Mouse (Mus musculus) adrenal gland, adult 2 months (tissue): ENCODE data around the gene Ccdc152. TPM values are rescaled to one million over a fixed set of nuclear protein-coding genes. Genes with fewer than 3 reads are reported as not detected.

Experiments
- DNase-seq: peaks from one replicate; pipeline ENCODE4 v3.0.0; 2021
- long read RNA-seq: library from polyadenylated mRNA; stranded (forward); transcript quantifications from one replicate; pipeline ENCODE4 v2.0.0, GENCODE M21; 2021
- polyA plus RNA-seq: library from polyadenylated mRNA; depleted of rRNA; stranded (reverse); fragments of >200 nt; gene quantifications from 2 replicates; pipeline ENCODE4 v1.2.3, GENCODE M21; 2012; rRNA removed
- total RNA-seq, 2 experiments: library from RNA; stranded (reverse); gene quantifications; 2 replicates each; pipeline ENCODE4 v1.2.3; 2021

The Ccdc152 gene
- total RNA-seq (not detected), polyA plus RNA-seq (not detected in 2 replicates)
- long read RNA-seq = 0 reads

GRCm38 (mm10) chr15:3303426-3303825 is at the start of gene Ccdc152:
Ccdc152 (minus strand) TSS chr15:3303526.
- no peak for DNase-seq

DNA sequence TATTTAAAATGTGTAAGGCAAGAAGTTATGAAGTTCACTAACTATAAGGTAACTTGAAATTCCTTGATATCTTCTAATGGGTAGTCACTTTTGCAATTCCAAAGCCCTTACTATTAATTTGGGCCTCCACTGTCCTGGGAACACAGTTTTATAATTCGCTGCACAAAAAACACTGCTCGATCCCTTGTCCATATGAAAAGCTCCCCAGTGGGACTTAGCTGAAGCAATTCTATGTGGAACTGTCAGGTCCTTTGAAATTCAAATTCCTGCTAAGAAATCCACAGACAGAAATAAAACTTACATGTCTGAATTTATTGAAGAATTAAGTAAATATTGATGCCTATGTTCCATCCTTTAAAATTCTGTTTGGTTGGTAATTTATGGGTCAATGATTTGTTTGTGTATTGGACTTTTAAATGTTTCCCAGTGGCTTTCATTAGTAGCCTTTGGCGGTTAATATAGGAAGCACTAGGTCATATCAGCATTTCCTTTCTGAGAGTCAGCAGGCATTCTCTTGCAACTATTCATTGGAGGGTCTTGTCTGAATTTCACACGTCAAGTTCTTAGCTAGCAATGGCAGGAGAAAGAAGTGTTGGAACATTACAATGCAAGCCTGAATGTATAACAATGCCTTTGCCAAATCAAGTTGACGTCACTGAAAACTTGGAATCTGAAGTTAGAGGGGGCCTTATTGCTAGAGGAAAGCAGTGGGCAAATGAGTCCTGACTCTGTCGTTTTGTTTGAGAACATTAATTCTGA is 46.2 kb upstream of the Ccdc152 start:
- DNase-seq = no peak

DNA sequence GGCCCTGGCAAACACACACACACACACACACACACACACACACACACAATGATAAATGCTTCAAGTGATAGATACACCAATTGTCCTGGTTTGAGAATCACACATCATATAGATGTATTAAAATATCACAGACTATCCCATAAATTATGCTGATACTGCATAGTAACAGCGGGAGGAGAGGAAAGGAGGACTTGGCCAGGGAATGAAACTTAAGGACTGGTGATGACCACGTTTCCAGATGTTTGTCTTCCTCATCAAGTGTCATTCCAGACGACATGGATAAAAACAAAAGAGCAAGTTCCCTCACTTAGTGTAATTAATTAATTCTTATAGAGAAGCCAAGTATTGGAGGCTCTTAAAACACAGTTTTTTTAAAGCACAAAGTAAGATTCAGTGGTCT is 43.4 kb upstream of the Ccdc152 start:
- no peak for DNase-seq

DNA sequence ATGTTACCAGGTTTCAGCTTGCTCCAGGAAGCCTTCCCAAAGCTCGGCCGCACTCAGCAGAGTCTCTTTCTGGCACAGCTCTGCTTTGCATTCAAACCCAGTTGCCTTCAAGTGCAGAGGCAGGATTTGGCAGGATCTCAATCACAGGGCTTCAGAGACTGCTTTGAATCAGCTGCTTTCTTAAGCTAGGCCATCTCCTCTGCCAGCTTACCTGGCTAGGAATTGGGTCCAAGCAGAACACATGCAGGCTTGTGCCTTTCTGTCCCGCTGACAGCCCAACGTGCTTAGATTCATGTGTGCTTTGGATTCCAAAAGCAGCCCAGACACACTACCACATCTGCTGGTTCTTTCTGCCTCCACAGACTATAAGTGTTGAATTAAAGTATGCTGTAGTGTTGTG is 41.2 kb upstream of the Ccdc152 start:
- no peak for DNase-seq

- DNase-seq = no peak
Observed at GRCm38 (mm10) chr15:3341806-3342582, 38.7 kb upstream of the Ccdc152 start.

DNA sequence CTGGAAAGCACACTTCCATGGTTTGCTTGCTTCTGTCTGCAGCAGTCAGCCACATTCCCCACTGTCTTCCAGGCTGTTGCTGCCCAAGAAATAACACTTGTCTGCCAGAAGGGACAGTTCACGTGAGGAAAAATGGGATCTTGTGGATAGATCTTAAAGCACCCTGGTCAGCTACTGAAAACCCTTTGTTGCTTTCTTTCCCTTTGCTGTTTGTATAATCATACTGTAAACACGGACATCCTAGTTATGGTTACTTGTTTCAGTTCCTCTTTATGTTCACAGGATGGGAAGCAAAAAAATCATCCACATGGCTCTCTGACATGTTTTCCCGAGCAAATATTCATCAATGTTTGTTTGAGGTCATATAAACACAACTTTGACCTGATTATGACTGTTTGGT is 36.5 kb upstream of the Ccdc152 start:
- DNase-seq = no peak

DNA sequence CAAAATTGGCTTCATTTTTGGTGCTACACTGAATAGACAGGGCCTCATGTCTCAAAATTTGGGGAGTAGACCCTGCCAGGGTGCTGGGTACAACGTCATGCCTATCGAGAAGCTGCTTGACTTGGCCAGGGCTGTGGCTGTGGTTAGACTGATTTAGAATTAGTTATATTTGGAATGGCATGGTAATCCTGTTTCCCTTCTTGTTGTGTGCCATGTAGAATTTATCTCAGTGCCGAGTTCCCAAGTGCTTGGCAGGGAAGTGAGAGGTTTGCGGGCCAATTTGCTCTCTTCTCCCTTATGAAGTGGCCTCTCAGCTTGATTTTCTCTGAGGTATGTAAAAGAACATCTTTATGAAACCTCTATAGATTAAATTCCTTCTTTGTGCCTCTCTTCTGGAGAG is 29.2 kb upstream of the Ccdc152 start:
- DNase-seq = no peak

DNA sequence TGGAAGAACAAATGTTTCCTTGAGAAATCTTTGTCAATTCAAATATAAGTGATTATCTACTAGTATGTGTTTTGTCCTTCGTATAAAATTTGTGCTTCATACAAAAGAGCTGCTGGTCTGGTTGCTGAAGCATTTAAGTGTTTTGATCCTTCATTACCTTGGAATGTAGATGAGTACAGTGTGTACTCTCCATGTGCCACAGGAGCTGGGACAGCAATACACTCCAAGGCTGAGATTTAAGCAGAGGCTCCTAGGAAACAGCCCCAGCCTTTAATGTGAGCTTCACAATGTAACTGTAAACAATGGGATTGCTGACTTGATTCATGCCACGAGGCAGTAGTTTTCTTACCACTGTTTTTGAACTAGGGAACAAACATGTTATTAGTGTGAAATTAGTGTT is 28.5 kb upstream of the Ccdc152 start:
- no peak for DNase-seq

- DNase-seq = no peak
Observed at GRCm38 (mm10) chr15:3330291-3330690, 27.0 kb upstream of the Ccdc152 start.

DNA sequence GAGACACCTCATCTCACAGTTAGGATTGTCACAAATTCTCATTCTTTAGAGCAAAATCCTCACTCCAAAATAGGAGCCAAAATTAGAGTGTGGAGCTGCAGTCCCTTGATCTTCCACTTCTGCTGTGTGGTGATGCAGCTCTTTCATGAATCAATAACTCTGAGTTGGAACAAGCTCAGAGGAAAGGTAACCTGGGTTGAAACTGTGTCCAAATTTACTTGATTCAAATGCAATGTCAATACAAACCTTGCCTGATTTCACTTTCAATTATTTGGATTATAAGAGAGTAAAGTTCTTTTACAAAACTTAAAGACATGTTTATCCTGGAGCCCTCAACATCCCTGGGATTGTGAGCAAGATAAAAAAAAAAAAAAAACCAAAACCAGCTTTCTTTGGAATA is 19.7 kb upstream of the Ccdc152 start:
- DNase-seq = no peak

DNA sequence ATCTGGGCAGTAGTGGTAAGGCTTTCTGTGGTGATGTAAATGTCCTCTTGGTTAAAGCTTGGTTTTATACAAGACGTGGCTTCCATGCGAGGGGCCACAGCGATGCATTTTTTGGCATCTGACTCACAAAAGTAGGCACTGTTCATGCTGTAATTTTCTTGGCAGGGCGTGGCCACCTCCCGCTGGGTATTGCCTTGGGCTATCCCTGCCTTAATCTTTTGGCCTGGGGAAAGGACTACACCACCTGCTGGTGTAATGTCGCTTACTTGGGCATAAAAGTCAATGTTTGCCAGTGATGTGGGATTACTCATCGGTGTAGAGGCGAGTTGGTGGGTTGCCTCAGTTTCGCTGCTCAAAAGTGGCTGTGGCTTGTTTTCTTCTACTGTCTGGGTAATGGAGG is 16.6 kb upstream of the Ccdc152 start:
- no peak for DNase-seq

GRCm38 (mm10) chr15:3316617-3317016 is 13.3 kb upstream of the Ccdc152 start:
- no peak for DNase-seq

GRCm38 (mm10) chr15:3312937-3313336 is 9.6 kb upstream of the Ccdc152 start:
- no peak for DNase-seq

DNA sequence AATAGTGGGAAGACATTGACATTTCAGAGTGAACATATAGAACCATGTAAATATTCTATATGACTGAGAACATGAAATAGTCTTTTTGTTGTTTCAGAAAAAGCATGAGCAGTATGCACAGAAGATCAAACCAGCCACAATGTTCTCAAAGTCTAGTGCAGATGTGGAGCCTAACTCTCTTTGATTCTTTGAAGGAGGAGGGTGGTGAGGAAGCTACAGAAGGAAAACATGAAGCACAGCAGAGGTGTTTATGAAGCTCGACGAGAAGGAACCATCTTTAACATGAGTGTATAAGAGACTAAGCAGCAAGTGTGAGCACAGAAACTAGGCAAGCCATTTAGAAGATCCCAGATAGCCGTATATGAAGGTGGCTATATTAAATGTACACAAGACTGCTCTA is 6.5 kb upstream of the Ccdc152 start:
- DNase-seq = no peak

- no peak for DNase-seq
Observed at GRCm38 (mm10) chr15:3300361-3301100, 2.8 kb downstream of the Ccdc152 start.

DNA sequence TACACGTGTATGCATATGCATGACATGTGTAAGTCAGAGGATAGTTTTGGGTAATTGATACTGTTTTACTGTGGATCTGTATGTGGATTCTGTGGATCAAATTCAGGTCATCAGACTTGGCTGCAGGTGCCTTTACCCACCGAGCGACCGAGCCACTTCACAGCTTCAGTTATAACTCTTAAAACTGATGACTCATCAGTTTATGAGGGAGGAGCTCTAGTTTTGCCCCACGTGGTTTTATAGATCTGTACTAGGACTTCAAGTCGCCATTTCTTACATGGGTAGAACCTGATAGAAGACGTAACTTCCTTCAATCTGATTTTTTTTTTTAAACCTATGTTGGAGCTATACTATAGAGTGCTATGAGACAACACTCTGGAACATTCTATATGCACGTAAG is 5.7 kb downstream of the Ccdc152 start:
- DNase-seq = no peak

GRCm38 (mm10) chr15:3295986-3296385 is 7.3 kb downstream of the Ccdc152 start:
- DNase-seq = no peak

DNA sequence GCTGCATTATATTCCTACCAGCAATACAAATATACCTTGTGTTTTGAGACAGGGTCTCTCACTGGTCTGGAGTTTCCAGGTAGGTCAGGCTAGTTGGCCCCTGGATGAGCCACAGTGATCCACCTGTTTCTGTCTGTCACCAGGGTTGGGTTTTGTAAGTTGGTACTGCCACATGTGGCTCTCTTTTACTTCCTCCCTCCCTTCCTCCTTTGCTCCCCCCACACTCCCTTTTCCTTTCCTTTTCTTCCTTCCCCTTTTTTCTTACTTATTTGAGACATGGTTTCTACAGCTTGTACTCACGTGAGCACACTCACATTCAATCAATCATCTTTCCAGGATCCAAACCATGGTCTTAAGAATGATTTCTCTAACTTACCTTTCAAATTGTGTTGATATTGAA is 9.8 kb downstream of the Ccdc152 start:
- no peak for DNase-seq

DNA sequence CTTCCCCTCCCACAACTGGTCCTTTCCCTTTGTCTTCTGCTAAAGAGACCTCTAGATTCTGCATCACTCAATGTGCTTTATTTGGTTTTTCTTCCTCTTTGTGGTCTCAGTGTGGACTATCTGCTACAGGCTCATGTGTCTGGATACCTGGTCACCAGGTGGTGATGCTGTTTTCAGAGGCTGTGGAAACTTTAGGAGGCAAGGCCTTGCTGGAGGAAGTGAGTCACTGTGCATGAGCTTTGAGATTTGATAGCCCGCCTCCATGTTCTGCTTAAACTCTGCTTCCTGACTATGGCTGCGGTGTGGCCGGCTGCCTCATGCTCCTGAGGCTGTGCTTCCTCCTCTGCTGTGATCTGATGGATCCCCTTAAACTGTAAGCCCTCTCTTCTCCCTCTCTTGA is 12.9 kb downstream of the Ccdc152 start:
- no peak for DNase-seq

GRCm38 (mm10) chr15:3286032-3286431 is 17.3 kb downstream of the Ccdc152 start:
- no peak for DNase-seq

- DNase-seq = no peak
Observed at GRCm38 (mm10) chr15:3281737-3282136, 21.6 kb downstream of the Ccdc152 start.

- no peak for DNase-seq
Observed at GRCm38 (mm10) chr15:3281216-3281615, 22.1 kb downstream of the Ccdc152 start.

DNA sequence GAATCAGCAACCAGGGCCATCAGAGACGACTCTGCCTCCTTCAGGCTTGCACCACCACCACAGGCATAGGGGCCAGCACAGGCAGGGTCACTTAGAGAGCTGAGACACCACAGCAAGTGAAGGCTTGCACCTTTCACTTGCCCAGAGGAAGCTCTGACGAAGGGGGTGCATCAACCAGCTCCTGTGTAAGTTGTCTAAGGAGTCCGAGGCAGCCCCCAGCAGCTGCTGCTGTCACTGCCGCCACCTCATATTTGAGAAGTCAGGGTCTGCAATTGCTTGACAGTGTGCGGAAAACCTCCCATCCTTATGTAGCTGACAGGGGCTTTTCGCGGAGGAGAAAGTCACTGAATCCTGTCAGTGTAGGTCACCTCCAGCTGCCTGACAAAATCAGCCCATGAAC is 24.1 kb downstream of the Ccdc152 start:
- DNase-seq = no peak
